Mouse (Mus musculus) adrenal gland (tissue): Measurements from ENCODE around the gene Wdpcp.

Experiments
- intact Hi-C: fragments of 180-260 bp; cut with DNase I; formaldehyde crosslinking; loops from one replicate; pipeline ENCODE4 v1.15.1; 2025

Wdpcp gene

GRCm38 (mm10) chr11:21569002-21569401 is 3.0 kb upstream of the Wdpcp start:
- intact Hi-C loops, result no loop called here

GRCm38 (mm10) chr11:21569456-21570108 is 2.5 kb upstream of the Wdpcp start:
- intact Hi-C loops, result no loop called here

DNA sequence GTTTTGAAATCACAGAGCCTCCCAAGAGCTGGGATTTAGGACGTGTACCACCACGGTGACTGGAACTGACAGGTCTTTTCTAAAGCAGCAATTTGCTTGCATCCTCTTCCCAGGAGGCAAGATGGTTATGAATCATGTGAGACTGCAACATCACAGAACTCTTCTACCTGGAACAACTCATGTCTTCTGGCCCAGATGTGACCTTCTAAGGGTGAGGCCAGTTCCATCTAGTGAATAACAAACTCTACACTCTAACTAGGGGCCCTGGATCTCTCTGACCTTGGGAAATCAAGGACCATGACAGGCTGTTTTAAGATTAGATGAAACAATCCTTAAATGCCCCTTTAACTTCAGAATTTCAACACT is 1.9 kb upstream of the Wdpcp start:
- intact Hi-C loops, result no loop called here

- intact Hi-C loops, result no loop called here
Measured at GRCm38 (mm10) chr11:21570973-21571372, 1.1 kb upstream of the Wdpcp start.

DNA sequence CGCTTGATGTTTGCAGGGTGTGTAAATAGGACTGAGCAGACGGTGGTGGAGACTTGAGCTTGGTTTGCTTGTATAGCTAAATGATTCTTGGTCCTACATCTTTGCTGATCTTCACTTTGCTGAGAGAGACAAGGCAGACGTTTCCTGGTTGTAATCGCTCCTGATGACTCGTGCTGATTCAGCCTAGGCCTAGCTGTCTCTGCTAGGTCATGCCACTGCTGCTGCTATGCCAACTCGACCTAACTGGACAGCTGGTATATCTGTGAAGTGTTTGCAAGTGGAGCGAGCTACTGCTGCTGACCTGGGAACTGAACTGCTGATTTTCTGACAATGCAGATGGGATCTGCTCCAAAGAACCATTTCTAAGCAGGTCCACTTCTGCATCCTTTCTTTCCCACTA is 9.4 kb downstream of the Wdpcp start:
- intact Hi-C loops, result no loop called here

- intact Hi-C loops, result no loop called here
Measured at GRCm38 (mm10) chr11:21583286-21583685, 11.3 kb downstream of the Wdpcp start.

- intact Hi-C loops, result no loop called here
Measured at GRCm38 (mm10) chr11:21602497-21602896, 30.5 kb downstream of the Wdpcp start.

DNA sequence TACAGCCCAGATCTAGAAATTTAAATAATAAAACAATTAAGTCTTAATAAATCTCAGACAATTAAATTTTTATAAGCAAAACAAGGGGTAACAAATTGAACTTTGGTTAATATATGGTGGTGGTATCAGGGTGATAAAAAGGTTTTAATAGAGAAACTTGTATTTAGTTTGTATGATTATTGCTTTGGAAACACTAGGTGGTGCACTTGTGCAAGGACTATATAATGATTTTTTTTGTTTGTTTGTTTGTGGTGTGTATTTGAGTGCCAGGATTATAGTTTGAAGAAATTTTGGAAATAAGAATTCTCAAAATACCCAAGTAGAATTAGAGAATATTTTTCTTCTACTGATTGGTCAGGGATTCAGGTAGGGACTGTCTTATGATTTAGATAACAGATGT is 43.9 kb downstream of the Wdpcp start:
- intact Hi-C loops, result no loop called here

GRCm38 (mm10) chr11:21634171-21634907 is 62.3 kb downstream of the Wdpcp start:
- intact Hi-C loops, result no loop called here

GRCm38 (mm10) chr11:21638341-21638740 is 66.3 kb downstream of the Wdpcp start:
- intact Hi-C loops, result no loop called here

DNA sequence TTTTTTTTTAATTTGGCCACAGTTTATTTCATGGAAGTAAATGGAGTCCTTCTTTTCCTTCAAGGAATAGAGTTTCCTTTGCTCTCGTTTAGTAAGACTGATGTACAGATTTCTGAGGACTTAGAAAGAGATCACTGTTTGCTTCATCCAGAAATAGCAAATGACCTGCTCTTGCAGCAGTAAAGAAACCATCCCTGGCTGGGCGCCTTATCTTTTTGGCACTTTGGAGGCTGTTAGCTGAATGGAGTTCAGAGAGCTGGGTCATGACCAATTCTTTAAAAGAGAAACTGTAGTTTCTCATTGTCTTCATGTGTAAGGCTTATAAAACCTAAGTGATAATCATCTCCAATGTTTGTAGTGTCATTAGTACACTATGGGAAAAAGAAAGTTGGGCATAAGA is 67.5 kb downstream of the Wdpcp start:
- intact Hi-C loops, result no loop called here

- intact Hi-C loops, result no loop called here
Measured at GRCm38 (mm10) chr11:21644231-21644630, 72.2 kb downstream of the Wdpcp start.

- intact Hi-C loops, result no loop called here
Measured at GRCm38 (mm10) chr11:21646136-21646535, 74.1 kb downstream of the Wdpcp start.

DNA sequence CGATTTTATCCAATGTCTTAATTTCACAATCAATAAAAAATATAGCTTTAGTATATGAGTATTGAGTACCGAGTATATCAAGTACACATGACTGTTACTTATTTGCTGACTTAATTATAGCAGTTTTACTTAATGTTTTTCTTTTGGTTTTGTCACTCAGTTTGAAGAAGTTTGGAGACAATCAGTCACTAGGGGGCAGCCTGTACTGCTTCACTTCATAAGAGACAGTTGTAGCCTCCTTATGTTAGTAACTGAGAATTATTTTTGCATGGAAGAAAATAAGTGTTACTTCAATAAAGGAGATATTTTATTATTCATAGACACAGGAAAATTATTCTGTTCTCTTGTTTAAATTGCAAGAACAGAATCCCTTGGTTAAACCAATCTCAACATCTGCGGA is 87.0 kb downstream of the Wdpcp start:
- intact Hi-C loops, result no loop called here

DNA sequence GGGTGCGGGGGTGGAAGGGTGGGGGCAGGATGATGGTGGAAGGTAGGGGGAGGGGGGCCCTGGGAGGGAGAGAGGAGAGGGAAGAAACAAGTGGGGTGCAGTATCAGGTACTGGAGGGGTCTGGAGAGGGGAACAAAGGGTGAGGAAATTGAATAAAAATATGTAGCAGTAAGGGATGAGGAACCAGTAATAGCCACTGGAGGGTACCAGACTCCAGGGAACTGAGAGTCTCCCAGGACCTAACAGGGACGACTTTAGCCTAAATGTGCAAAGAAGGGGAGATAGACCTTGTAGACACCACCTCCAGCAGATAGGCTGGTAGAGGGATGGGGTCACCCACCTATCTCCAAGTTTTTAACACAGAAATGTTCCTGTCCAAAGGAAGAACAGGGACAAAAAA is 105.0 kb downstream of the Wdpcp start:
- intact Hi-C loops, result no loop called here

- intact Hi-C loops, result no loop called here
Measured at GRCm38 (mm10) chr11:21688441-21688840, 116.4 kb downstream of the Wdpcp start.

- intact Hi-C loops, result no loop called here
Measured at GRCm38 (mm10) chr11:21690730-21691129, 118.7 kb downstream of the Wdpcp start.

DNA sequence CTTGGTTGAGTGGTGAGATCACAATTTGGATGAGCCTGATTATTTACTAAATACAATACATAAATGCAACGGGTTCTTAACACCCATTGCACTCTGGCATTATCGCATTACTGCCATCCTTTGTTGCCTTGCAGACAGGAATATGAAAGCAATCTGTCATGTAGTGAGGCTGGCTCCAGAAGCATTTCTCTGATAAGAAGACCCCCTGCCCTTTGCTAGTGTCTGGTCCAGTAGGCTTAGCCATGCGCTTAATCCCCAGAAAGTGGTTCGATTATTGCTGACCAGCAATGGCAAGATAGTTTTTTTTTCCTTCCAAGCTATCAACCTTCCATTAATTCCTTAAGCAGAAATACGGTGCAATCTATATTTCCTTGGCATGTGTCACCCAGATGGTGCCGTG is 122.1 kb downstream of the Wdpcp start:
- intact Hi-C loops, result no loop called here

DNA sequence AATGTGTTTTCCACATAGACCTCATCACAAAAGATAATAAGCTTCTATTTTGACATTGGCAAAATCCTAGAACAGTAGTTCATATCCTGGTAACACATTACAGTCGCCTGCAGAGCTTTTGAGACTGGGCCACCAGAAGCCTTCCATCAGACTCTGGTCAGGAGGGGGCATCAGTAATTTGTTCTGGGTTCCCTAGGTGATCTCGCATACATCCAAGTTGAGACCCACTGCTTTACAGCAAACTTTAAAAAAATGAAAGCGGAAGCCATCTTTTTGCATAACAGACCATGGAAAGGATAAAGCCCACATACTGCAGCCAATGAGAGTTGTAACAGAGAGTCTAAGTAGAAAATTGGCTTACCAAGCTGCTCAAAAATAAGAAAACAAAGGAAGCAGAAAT is 125.6 kb downstream of the Wdpcp start:
- intact Hi-C loops, result no loop called here

GRCm38 (mm10) chr11:21713508-21713907 is 141.5 kb downstream of the Wdpcp start:
- intact Hi-C loops, result no loop called here

GRCm38 (mm10) chr11:21714065-21714464 is 142.0 kb downstream of the Wdpcp start:
- intact Hi-C loops, result no loop called here

- intact Hi-C loops, result no loop called here
Measured at GRCm38 (mm10) chr11:21726329-21726728, 154.3 kb downstream of the Wdpcp start.

GRCm38 (mm10) chr11:21729056-21729455 is 157.0 kb downstream of the Wdpcp start:
- intact Hi-C loops, result no loop called here
